8 mouse cellular contexts compared by ENCODE assay signal in the genomic region with DNA sequence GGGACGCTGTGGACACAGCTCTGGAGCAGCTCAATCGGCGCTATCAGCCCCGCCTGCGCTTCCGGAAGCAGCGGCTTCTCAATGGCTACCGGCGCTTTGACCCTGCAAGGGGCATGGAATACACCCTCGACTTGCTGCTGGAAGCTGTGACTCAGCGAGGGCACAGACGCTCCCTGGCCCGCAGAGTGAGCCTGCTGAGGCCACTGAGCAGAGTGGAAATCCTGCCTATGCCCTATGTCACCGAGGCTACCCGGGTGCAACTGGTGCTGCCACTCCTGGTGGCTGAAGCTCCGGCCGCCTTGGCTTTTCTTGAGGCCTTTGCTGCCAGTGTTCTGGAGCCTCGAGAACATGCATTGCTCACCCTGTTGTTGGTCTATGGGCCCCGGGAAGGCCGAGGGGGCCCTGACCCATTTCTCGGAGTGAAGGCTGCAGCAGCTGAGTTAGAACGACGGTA. TPM values are rescaled to one million over a fixed set of nuclear protein-coding genes. Genes with fewer than 3 reads are reported as not detected.
DNase-seq lines count a peak whose midpoint lies in the region; ATAC-seq and TF ChIP-seq lines count a peak whose summit lies in the region.

No protein-coding gene starts in this region.

- H3K4me1 ChIP-seq in heart, embryonic 11.5 days (ENCODE audit: control insufficient read depth, insufficient read depth, low read length) = peaks cover 29% of the 10 kb centered on the region
- peaks cover 29% of the 10 kb centered on the region for H3K4me1 ChIP-seq in limb, embryonic 12.5 days (replicated peaks)
- H3K4me1 ChIP-seq in stomach, embryonic 15.5 days = peaks cover 26% of the 10 kb centered on the region

- no peaks in the 10 kb centered on the region for H3K27me3 ChIP-seq in Patski
- H3K27me3 ChIP-seq in heart, embryonic 11.5 days (ENCODE audit: control insufficient read depth, insufficient read depth, low read length) = no peaks in the 10 kb centered on the region
- H3K27me3 ChIP-seq in limb, embryonic 12.5 days = peaks cover 24% of the 10 kb centered on the region
- no peaks in the 10 kb centered on the region for H3K27me3 ChIP-seq in stomach, embryonic 15.5 days (replicated peaks)

- POLR2A ChIA-PET in Patski (lab: Charles Lee) = interaction anchor here (0.9 to 1.6 kb wide), 3 partner anchors 10 to 61 kb away, joined by 3 to 4 read pairs (median 3); no protein-coding TSS in a partner anchor

- peak overlapping the region; percentile 28; the same call in 1 of the 2 replicates for H3K9ac ChIP-seq in heart, embryonic 11.5 days (ENCODE audit: low read depth, low read length)
- no peak overlapping the region for H3K9ac ChIP-seq in limb, embryonic 12.5 days (replicated peaks)
- H3K9ac ChIP-seq in stomach, embryonic 15.5 days = 0 out of 2 replicates have a peak overlapping the region, but pooled peaks have one; percentile 10

- no peak overlapping the region; the same call in 1 of the 2 replicates for H3K27ac ChIP-seq in heart, embryonic 11.5 days (ENCODE audit: low read depth, low read length)
- no peak overlapping the region for H3K27ac ChIP-seq in limb, embryonic 12.5 days
- H3K27ac ChIP-seq in stomach, embryonic 15.5 days = no peak overlapping the region

- H3K4me2 ChIP-seq in heart, embryonic 11.5 days = peak overlapping the region; percentile 41
- H3K4me2 ChIP-seq in limb, embryonic 12.5 days = peak overlapping the region; percentile 17; the same call in 1 of the 2 replicates
- H3K4me2 ChIP-seq in stomach, embryonic 15.5 days = peak overlapping the region; percentile 31

- DNase-seq in gastrocnemius, postnatal 25 days = peak; percentile 63
- no peak for DNase-seq in gastrocnemius, adult 8-10 months (ENCODE audit: low spot score in 2 of 2)
- DNase-seq in Patski (ENCODE audit: low read depth, low spot score) = no peak
- DNase-seq in cerebellum, adult 8-10 months = no peak
- no peak for DNase-seq in right cerebral cortex, adult 18-20 months

- H3K36me3 ChIP-seq in heart, embryonic 11.5 days (ENCODE audit: control insufficient read depth, insufficient read depth, low read length) = peaks cover 40% of the 10 kb centered on the region
- H3K36me3 ChIP-seq in limb, embryonic 12.5 days = peaks cover 82% of the 10 kb centered on the region
- H3K36me3 ChIP-seq in stomach, embryonic 15.5 days = peaks cover 40% of the 10 kb centered on the region

- peak; percentile 72 for ATAC-seq in Patski
- 0 out of 2 replicates have a peak, but pooled peaks have one; percentile 23 for ATAC-seq in heart, embryonic 11.5 days (replicated peaks; ENCODE audit: insufficient number of reproducible peaks, low FRiP score, low TSS enrichment)
- ATAC-seq in limb, embryonic 12.5 days (ENCODE audit: insufficient number of reproducible peaks, insufficient read depth, low FRiP score, low TSS enrichment, low read depth) = no peak
- ATAC-seq in stomach, embryonic 15.5 days (ENCODE audit: insufficient read depth, low FRiP score, low read depth) = no peak

- 26% methylated on average over 23 of the region's 23 CpGs for WGBS in heart, embryonic 11.5 days (ENCODE audit: insufficient replicate concordance)
- 28% methylated on average over 23 of the region's 23 CpGs for WGBS in limb, embryonic 12.5 days
- WGBS in stomach, embryonic 15.5 days = 37% methylated on average over 23 of the region's 23 CpGs

- CTCF ChIA-PET in Patski (lab: Charles Lee) = no interaction called here

- no peaks in the 10 kb centered on the region for H3K9me3 ChIP-seq in heart, embryonic 11.5 days (replicated peaks; ENCODE audit: control insufficient read depth, low read length)
- no peaks in the 10 kb centered on the region for H3K9me3 ChIP-seq in limb, embryonic 12.5 days
- H3K9me3 ChIP-seq in stomach, embryonic 15.5 days = no peaks in the 10 kb centered on the region

- TF ChIP-seq CTCF in Patski (IDR thresholded peaks at IDR 0.05) = no peak

- in situ Hi-C loops in Patski (cut with MboI; ENCODE audit: low pct_unique_long_range_greater_than_20kb) = no loop called here

- no peak overlapping the region for H3K4me3 ChIP-seq in heart, embryonic 11.5 days (ENCODE audit: low read depth, low read length)
- H3K4me3 ChIP-seq in limb, embryonic 12.5 days (replicated peaks) = no peak overlapping the region
- no peak overlapping the region; the same call in 1 of the 2 replicates for H3K4me3 ChIP-seq in stomach, embryonic 15.5 days (replicated peaks)

RNA-seq across cellular contexts. Expression of a gene that starts 4.8 kb away (rescaled TPM):
- total RNA-seq in gastrocnemius, postnatal 25 days (2021) = 1 to 10 TPM; 8.0 to 10.0 TPM
- total RNA-seq in gastrocnemius, adult 8-10 months (2022) = 10 to 100 TPM in 3 of 4 experiments, 1 to 10 TPM in 1; 8.5 to 14.5 (median 12.4) TPM
- polyA plus RNA-seq in Patski (2021) = 52.0 TPM
- 8.1 and 9.8 TPM in 2 replicates for polyA plus RNA-seq in heart, embryonic 11.5 days (2014; fragmentation: Nextera tagmentation; extraction: Ambion mirVana)
- 20.1 and 24.0 TPM in 2 replicates for polyA plus RNA-seq in limb, embryonic 12.5 days (2016; fragmentation: Nextera tagmentation; extraction: Ambion mirVana)
- 18.6 and 21.2 TPM in 2 replicates for polyA plus RNA-seq in stomach, embryonic 15.5 days (2015; fragmentation: Nextera tagmentation; extraction: Ambion mirVana)

RNA-seq across cellular contexts. Expression of a gene that starts 14.0 kb away (rescaled TPM):
- total RNA-seq in gastrocnemius, postnatal 25 days (2021) = 10 to 100 TPM; 88.0 to 97.0 TPM
- total RNA-seq in gastrocnemius, adult 8-10 months (2022) = 100 to 1,000 TPM; 114 to 132 (median 122) TPM
- 110 TPM for polyA plus RNA-seq in Patski (2021)
- polyA plus RNA-seq in heart, embryonic 11.5 days (2014; fragmentation: Nextera tagmentation; extraction: Ambion mirVana) = 75.6 and 78.6 TPM in 2 replicates
- 131 and 134 TPM in 2 replicates for polyA plus RNA-seq in limb, embryonic 12.5 days (2016; fragmentation: Nextera tagmentation; extraction: Ambion mirVana)
- polyA plus RNA-seq in stomach, embryonic 15.5 days (2015; fragmentation: Nextera tagmentation; extraction: Ambion mirVana) = 85.9 and 90.0 TPM in 2 replicates

RNA-seq across cellular contexts. Expression of a gene that starts 32.9 kb away (rescaled TPM):
- 100 to 1,000 TPM; 125 to 163 TPM for total RNA-seq in gastrocnemius, postnatal 25 days (2021)
- total RNA-seq in gastrocnemius, adult 8-10 months (2022) = 100 to 1,000 TPM; 207 to 267 (median 221) TPM
- polyA plus RNA-seq in Patski (2021) = 64.3 TPM
- 73.2 and 76.1 TPM in 2 replicates for polyA plus RNA-seq in heart, embryonic 11.5 days (2014; fragmentation: Nextera tagmentation; extraction: Ambion mirVana)
- polyA plus RNA-seq in limb, embryonic 12.5 days (2016; fragmentation: Nextera tagmentation; extraction: Ambion mirVana) = 68.5 and 72.6 TPM in 2 replicates
- 22.2 and 25.1 TPM in 2 replicates for polyA plus RNA-seq in stomach, embryonic 15.5 days (2015; fragmentation: Nextera tagmentation; extraction: Ambion mirVana)

RNA-seq across cellular contexts. Expression of a gene that starts 34.7 kb away (rescaled TPM):
- not detected for total RNA-seq in gastrocnemius, postnatal 25 days (2021)
- not detected for total RNA-seq in gastrocnemius, adult 8-10 months (2022)
- not detected for polyA plus RNA-seq in Patski (2021)
- not detected in 2 replicates for polyA plus RNA-seq in heart, embryonic 11.5 days (2014; fragmentation: Nextera tagmentation; extraction: Ambion mirVana)
- 0.06 and 0.19 TPM in 2 replicates for polyA plus RNA-seq in limb, embryonic 12.5 days (2016; fragmentation: Nextera tagmentation; extraction: Ambion mirVana)
- polyA plus RNA-seq in stomach, embryonic 15.5 days (2015; fragmentation: Nextera tagmentation; extraction: Ambion mirVana) = 0.14 and 0.24 TPM in 2 replicates

RNA-seq across cellular contexts. Expression of a gene that starts 50.5 kb away (rescaled TPM):
- total RNA-seq in gastrocnemius, postnatal 25 days (2021) = 10 to 100 TPM; 33.2 to 66.7 TPM
- total RNA-seq in gastrocnemius, adult 8-10 months (2022) = 100 to 1,000 TPM; 101 to 130 (median 119) TPM
- not detected for polyA plus RNA-seq in Patski (2021)
- polyA plus RNA-seq in heart, embryonic 11.5 days (2014; fragmentation: Nextera tagmentation; extraction: Ambion mirVana) = 3.2 and 3.4 TPM in 2 replicates
- polyA plus RNA-seq in limb, embryonic 12.5 days (2016; fragmentation: Nextera tagmentation; extraction: Ambion mirVana) = 0.72 and 1.1 TPM in 2 replicates
- polyA plus RNA-seq in stomach, embryonic 15.5 days (2015; fragmentation: Nextera tagmentation; extraction: Ambion mirVana) = 0.32 and 0.57 TPM in 2 replicates

Comparison
In these comparisons a context has a peak if more than half of its experiments do, and no peak if none do; other contexts are left out.
1. ATAC-seq: peak in Patski (single experiment) and heart, embryonic 11.5 days (single experiment); none in limb, embryonic 12.5 days (single experiment) and stomach, embryonic 15.5 days (single experiment).
2. Peak in every context shown above with its lines, with median percentiles within 50 percentile points of each other: H3K4me2 ChIP-seq.